Mouse (Mus musculus): Measurements from ENCODE around the gene Slc7a5. TPM values are rescaled to one million over a fixed set of nuclear protein-coding genes. Genes with fewer than 3 reads are reported as not detected.

The Slc7a5 gene
- polyA plus RNA-seq, 1 experiment from 2014 or later: 28.1 TPM

- WGBS: 59% methylated on average over 19 of the region's 19 CpGs
- H3K4me1 ChIP-seq: peaks cover 50% of the 10 kb centered on the region
These were observed 41.0 kb upstream of the Slc7a5 start for GRCm38 (mm10) chr8:121948321-121949145.

GRCm38 (mm10) chr8:121947753-121948141 is 40.3 kb upstream of the Slc7a5 start:
- Histone ChIP-seq H3K4me1 (peaks cover 47% of the 10 kb centered on the region), H3K4me2 (peak overlapping the region; percentile 66), H3K27me3 (no peaks in the 10 kb centered on the region), H3K9ac (peak overlapping the region; percentile 63), H3K27ac (peak overlapping the region; percentile 84), H3K4me3 (peak overlapping the region; percentile 36), H3K9me3 (replicated peaks) (no peaks in the 10 kb centered on the region), H3K36me3 (ENCODE audit: poor library complexity, severe bottlenecking) (no peaks in the 10 kb centered on the region)
- peak; percentile 31 for ATAC-seq
- WGBS: under 1% methylated on average over 18 of the region's 18 CpGs

More at GRCm38 (mm10) chr8:121948321-121949145, 41.0 kb upstream of the Slc7a5 start:
- Histone ChIP-seq H3K9ac (peak overlapping the region; percentile 63), H3K36me3 (ENCODE audit: poor library complexity, severe bottlenecking) (peaks cover 3% of the 10 kb centered on the region; the same call in 1 of the 2 replicates), H3K4me2 (peak overlapping the region; percentile 66), H3K4me3 (peak overlapping the region; percentile 36), H3K27me3 (no peaks in the 10 kb centered on the region), H3K9me3 (replicated peaks) (no peaks in the 10 kb centered on the region), H3K27ac (peak overlapping the region; percentile 84)
- ATAC-seq: no peak

DNA sequence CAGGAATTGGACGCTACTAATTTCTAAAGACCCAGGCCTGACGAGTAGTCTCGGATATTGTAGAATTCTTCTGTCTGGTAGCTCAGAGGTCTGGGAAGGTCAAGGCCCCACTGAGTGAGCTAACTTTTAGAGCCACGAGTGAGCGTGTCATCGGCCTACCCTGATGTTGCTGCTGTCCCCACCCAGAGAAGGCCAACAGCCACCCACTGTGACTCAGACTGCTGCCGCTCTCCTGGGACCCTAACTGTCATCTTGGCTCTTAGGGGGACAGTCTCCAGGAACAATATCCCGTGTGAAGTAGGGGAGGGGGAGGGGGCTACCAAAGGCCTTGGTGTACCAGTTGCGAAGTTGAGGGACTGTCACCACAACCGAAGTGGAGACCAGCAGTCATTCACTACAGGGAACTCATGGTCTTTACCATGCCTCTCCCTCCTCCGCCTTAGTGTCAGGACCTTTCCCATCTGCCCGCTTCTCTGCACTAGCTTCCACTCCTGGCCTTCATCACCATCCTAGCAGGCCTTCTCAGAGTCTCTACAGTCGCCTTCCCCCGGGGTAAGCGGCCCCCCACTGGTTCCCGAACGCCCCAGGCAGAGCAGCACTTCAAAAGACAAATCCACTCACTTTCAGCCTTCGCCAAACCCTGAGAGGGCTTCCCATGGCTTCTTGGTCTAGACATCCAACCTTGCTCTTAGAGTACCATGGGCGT is 39.7 kb upstream of the Slc7a5 start:
- Histone ChIP-seq H3K9ac (peak overlapping the region; percentile 63), H3K36me3 (ENCODE audit: poor library complexity, severe bottlenecking) (no peaks in the 10 kb centered on the region), H3K27ac (peak overlapping the region; percentile 84), H3K4me1 (peaks cover 41% of the 10 kb centered on the region), H3K9me3 (replicated peaks) (no peaks in the 10 kb centered on the region), H3K4me2 (peak overlapping the region; percentile 66), H3K4me3 (peak overlapping the region; percentile 36), H3K27me3 (no peaks in the 10 kb centered on the region)
- 26% methylated on average over 19 of the region's 19 CpGs for WGBS
- ATAC-seq: no peak

GRCm38 (mm10) chr8:121946351-121946750 is 38.9 kb upstream of the Slc7a5 start:
- Histone ChIP-seq H3K36me3 (ENCODE audit: poor library complexity, severe bottlenecking) (no peaks in the 10 kb centered on the region), H3K4me3 (no peak overlapping the region), H3K4me1 (peaks cover 33% of the 10 kb centered on the region), H3K27me3 (no peaks in the 10 kb centered on the region), H3K9ac (no peak overlapping the region), H3K27ac (no peak overlapping the region), H3K9me3 (replicated peaks) (no peaks in the 10 kb centered on the region), H3K4me2 (no peak overlapping the region)
- ATAC-seq: no peak
- 86% methylated on average over 7 of the region's 7 CpGs for WGBS

DNA sequence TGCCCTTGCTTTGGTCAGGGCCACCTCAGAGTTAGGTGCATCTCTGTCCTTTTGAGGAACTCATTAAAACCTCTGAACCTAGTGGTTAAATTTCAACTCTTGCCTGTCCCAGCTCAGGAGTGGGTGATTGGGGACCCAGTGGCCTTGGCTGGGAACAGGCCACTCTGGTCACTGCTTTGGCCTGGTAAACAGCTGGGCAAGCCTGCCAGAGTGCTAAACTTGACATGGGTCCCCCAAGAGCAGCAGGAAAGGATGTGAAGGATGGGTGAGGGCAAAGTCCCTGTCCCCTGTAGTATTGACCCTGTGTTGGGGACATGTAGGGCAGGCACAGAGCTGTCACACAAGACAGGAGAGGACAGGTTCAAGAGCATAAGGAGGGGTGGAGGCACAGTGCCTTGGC is 37.3 kb upstream of the Slc7a5 start, which contains the start of gene Car5a:
Gene Car5a, minus strand, starts transcription at position 74 of the 400 bp plus-strand sequence.
- H3K4me1 ChIP-seq: peaks cover 31% of the 10 kb centered on the region
- H3K4me3 ChIP-seq: no peak within 1 kb of the TSS
- no peak for ATAC-seq
- H3K9ac ChIP-seq: no peak within 1 kb of the TSS; the same call in 1 of the 2 replicates
- H3K9me3 ChIP-seq (replicated peaks): no peaks in the 10 kb centered on the region
- no peak within 1 kb of the TSS for H3K27ac ChIP-seq
- H3K36me3 ChIP-seq (ENCODE audit: poor library complexity, severe bottlenecking): no peaks in the 10 kb centered on the region
- no peaks in the 10 kb centered on the region for H3K27me3 ChIP-seq
- H3K4me2 ChIP-seq: no peak within 1 kb of the TSS

GRCm38 (mm10) chr8:121943716-121944115 is 36.2 kb upstream of the Slc7a5 start:
- Histone ChIP-seq H3K36me3 (ENCODE audit: poor library complexity, severe bottlenecking) (no peaks in the 10 kb centered on the region), H3K27me3 (no peaks in the 10 kb centered on the region), H3K4me2 (no peak overlapping the region), H3K9ac (no peak overlapping the region; the same call in 1 of the 2 replicates), H3K4me1 (peaks cover 24% of the 10 kb centered on the region), H3K4me3 (no peak overlapping the region), H3K9me3 (replicated peaks) (no peaks in the 10 kb centered on the region), H3K27ac (no peak overlapping the region)
- ATAC-seq: no peak
- 84% methylated on average over 8 of the region's 8 CpGs for WGBS

DNA sequence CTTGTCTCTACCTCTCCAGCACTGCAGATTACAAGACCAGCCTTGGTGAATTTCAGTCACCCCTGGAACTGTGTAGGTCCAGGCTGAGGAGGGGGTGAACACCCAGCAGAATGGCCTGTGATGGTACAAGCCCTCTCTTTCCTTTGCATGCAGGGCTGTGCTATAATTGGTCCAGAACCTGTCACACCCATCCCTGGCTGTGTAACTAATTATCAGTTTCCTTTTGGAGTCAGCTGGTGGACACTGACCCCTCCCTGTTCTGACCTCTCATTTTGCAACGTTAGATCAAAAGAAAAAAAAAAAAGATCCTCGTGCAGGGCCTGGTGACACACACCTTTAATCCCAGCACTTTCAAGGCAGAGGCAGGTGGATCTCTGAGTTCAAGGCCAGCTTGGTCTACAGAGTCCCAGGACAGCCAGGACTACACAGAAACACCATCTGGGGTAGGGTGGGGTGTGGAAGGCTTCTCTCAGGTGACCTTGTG is 35.6 kb upstream of the Slc7a5 start:
- H3K9ac ChIP-seq: no peak overlapping the region
- no peak overlapping the region for H3K27ac ChIP-seq
- no peaks in the 10 kb centered on the region for H3K36me3 ChIP-seq (ENCODE audit: poor library complexity, severe bottlenecking)
- no peak overlapping the region for H3K4me3 ChIP-seq
- H3K4me2 ChIP-seq: no peak overlapping the region
- ATAC-seq: no peak
- H3K9me3 ChIP-seq (replicated peaks): no peaks in the 10 kb centered on the region
- H3K4me1 ChIP-seq: peaks cover 17% of the 10 kb centered on the region
- no peaks in the 10 kb centered on the region for H3K27me3 ChIP-seq
- WGBS: 38% methylated on average over 2 of the region's 2 CpGs

DNA sequence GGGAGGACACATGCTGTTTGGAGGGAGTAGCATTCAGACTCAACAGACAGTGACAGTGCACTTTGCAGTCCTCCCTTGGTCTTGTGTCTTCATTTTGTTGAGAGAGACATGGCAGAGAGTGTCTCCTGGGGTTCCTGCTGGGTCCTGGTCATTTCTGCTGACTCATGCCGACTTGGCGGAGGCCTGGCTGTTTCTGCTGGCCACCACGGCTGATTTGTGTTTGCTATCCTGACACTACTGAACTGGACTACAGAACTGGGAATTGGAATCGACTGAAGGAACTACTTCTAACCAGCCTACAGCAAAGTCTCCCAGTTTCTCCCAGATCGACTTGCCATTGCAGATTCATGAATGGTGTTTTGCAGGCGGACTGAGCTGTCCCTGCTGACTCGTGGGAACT is 31.2 kb upstream of the Slc7a5 start:
- H3K9ac ChIP-seq: no peak overlapping the region
- H3K4me1 ChIP-seq: peaks cover 25% of the 10 kb centered on the region
- H3K4me3 ChIP-seq: no peak overlapping the region
- 86% methylated on average over 7 of the region's 7 CpGs for WGBS
- ATAC-seq: no peak
- no peaks in the 10 kb centered on the region for H3K9me3 ChIP-seq (replicated peaks)
- H3K27me3 ChIP-seq: no peaks in the 10 kb centered on the region
- H3K27ac ChIP-seq: no peak overlapping the region
- H3K4me2 ChIP-seq: no peak overlapping the region
- H3K36me3 ChIP-seq (ENCODE audit: poor library complexity, severe bottlenecking): no peaks in the 10 kb centered on the region

- Histone ChIP-seq H3K9ac (no peak overlapping the region), H3K4me3 (no peak overlapping the region), H3K27me3 (no peaks in the 10 kb centered on the region), H3K4me2 (no peak overlapping the region), H3K9me3 (replicated peaks) (no peaks in the 10 kb centered on the region), H3K36me3 (ENCODE audit: poor library complexity, severe bottlenecking) (no peaks in the 10 kb centered on the region), H3K27ac (peak overlapping the region; percentile 91; the same call in 1 of the 2 replicates), H3K4me1 (peaks cover 25% of the 10 kb centered on the region)
- whole genome bisulfite sequencing: 83% methylated on average over 14 of the region's 14 CpGs
- no peak for ATAC-seq
These were observed 28.9 kb upstream of the Slc7a5 start for GRCm38 (mm10) chr8:121936391-121936790.

GRCm38 (mm10) chr8:121935341-121936294 is 28.1 kb upstream of the Slc7a5 start:
- H3K4me2 ChIP-seq: peak overlapping the region; percentile 40
- peaks cover 25% of the 10 kb centered on the region for H3K4me1 ChIP-seq
- no peaks in the 10 kb centered on the region for H3K27me3 ChIP-seq
- WGBS: 21% methylated on average over 12 of the region's 12 CpGs
- peak; percentile 88 for ATAC-seq
- H3K36me3 ChIP-seq (ENCODE audit: poor library complexity, severe bottlenecking): no peaks in the 10 kb centered on the region
- H3K4me3 ChIP-seq: peak overlapping the region; percentile 8; the same call in 1 of the 2 replicates
- no peaks in the 10 kb centered on the region for H3K9me3 ChIP-seq (replicated peaks)
- H3K9ac ChIP-seq: peak overlapping the region; percentile 55
- H3K27ac ChIP-seq: peak overlapping the region; percentile 91

GRCm38 (mm10) chr8:121934923-121935322 is 27.4 kb upstream of the Slc7a5 start:
- peak; percentile 31 for ATAC-seq
- Histone ChIP-seq H3K4me1 (peaks cover 25% of the 10 kb centered on the region), H3K4me2 (peak overlapping the region; percentile 40), H3K36me3 (ENCODE audit: poor library complexity, severe bottlenecking) (no peaks in the 10 kb centered on the region), H3K27me3 (no peaks in the 10 kb centered on the region), H3K27ac (peak overlapping the region; percentile 91), H3K9me3 (replicated peaks) (no peaks in the 10 kb centered on the region), H3K4me3 (no peak overlapping the region), H3K9ac (peak overlapping the region; percentile 55; the same call in 1 of the 2 replicates)

All from forebrain, embryonic 13.5 days (tissue).